In the genomic region with DNA sequence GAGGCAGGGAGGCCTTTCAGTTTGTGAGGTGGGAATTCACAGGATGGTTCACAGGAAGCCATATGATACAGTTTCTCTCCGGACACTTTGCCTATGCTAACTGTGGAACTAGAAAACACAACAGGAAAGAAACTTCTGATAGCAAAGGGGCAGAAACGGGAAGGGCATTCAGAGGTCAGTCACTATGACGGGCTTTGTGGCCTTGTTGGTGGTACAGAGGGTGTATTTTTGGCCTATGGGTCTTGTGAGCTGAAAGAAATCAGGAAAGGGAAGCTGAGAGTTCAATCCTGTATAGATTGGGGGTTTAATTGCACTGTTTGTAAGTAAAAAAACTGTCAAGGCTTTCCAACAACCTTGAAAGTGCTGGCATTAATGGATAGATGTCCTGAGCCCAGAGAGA, we compare ENCODE assay signal across 15 mouse cellular contexts. TPM values are rescaled to one million over a fixed set of nuclear protein-coding genes. Genes with fewer than 3 reads are reported as not detected.
DNase-seq lines count a peak whose midpoint lies in the region; ATAC-seq and TF ChIP-seq lines count a peak whose summit lies in the region.
"Had no signal": no experiment of that assay in that cellular context is flagged by ENCODE, and none has a peak within 500 bp of the region (broad histone marks: within the 10 kb centered on the region; RNA-seq: fewer than 3 reads in every experiment).

No protein-coding gene starts in this region.

- H3K9me3 ChIP-seq in kidney, postnatal 0 days (replicated peaks; ENCODE audit: low read length) = no peaks in the 10 kb centered on the region
- no peaks in the 10 kb centered on the region for H3K9me3 ChIP-seq in heart, embryonic 11.5 days (replicated peaks; ENCODE audit: control insufficient read depth, low read length)
- H3K9me3 ChIP-seq: embryonic facial prominence, embryonic 10.5 days; midbrain, embryonic 10.5 days had no signal

- no peaks in the 10 kb centered on the region for H3K27me3 ChIP-seq in kidney, postnatal 0 days (ENCODE audit: insufficient read depth, low read length)
- no peaks in the 10 kb centered on the region for H3K27me3 ChIP-seq in heart, embryonic 11.5 days (ENCODE audit: control insufficient read depth, insufficient read depth, low read length)

- H3K4me2 ChIP-seq in kidney, postnatal 0 days (ENCODE audit: low read length) = no peak overlapping the region
- no peak overlapping the region for H3K4me2 ChIP-seq in heart, embryonic 11.5 days
- H3K4me2 ChIP-seq: lung, embryonic 14.5 days had no signal

- WGBS in kidney, postnatal 0 days = 57% methylated on average over 3 of the region's 3 CpGs
- 44% methylated on average over 3 of the region's 3 CpGs for WGBS in heart, embryonic 11.5 days (ENCODE audit: insufficient replicate concordance)

- H3K36me3 ChIP-seq in kidney, postnatal 0 days (ENCODE audit: insufficient read depth, low read length) = no peaks in the 10 kb centered on the region
- H3K36me3 ChIP-seq in heart, embryonic 11.5 days (ENCODE audit: control insufficient read depth, insufficient read depth, low read length) = no peaks in the 10 kb centered on the region
- H3K36me3 ChIP-seq: embryonic facial prominence, embryonic 10.5 days; midbrain, embryonic 10.5 days had no signal

- no peak for ATAC-seq in kidney, postnatal 0 days (replicated peaks; ENCODE audit: low FRiP score, low read depth)
- ATAC-seq in heart, embryonic 11.5 days (replicated peaks; ENCODE audit: insufficient number of reproducible peaks, low FRiP score, low TSS enrichment) = no peak
- ATAC-seq in megakaryocyte progenitor cell, adult 5-6 weeks (replicated peaks; ENCODE audit: poor library complexity) = peak; percentile 62
- ATAC-seq: hindbrain, postnatal 0 days had no signal

- no peaks in the 10 kb centered on the region for H3K4me1 ChIP-seq in kidney, postnatal 0 days (replicated peaks; ENCODE audit: insufficient read depth, low read length)
- H3K4me1 ChIP-seq in heart, embryonic 11.5 days (ENCODE audit: control insufficient read depth, insufficient read depth, low read length) = peaks cover 8% of the 10 kb centered on the region; the same call in 1 of the 2 replicates
- H3K4me1 ChIP-seq: midbrain, embryonic 10.5 days had no signal

- peak; percentile 46 for DNase-seq in adrenal gland, adult 2 months
- no peak for DNase-seq in adrenal gland, postnatal 25 days
- DNase-seq in kidney, postnatal 0 days (ENCODE audit: low spot score) = peak; percentile 18
- no peak for DNase-seq in kidney, adult 11 months
- DNase-seq in testis, postnatal 10 days (ENCODE audit: low spot score) = no peak
- no peak for DNase-seq in cerebellum, adult 11 months
- DNase-seq: cerebellum, adult 9-10 months; lung, embryonic 14.5 days; right cerebral cortex, postnatal 14 days had no signal

- H3K9ac ChIP-seq in kidney, postnatal 0 days (ENCODE audit: low read depth, low read length) = no peak overlapping the region
- no peak overlapping the region for H3K9ac ChIP-seq in heart, embryonic 11.5 days (ENCODE audit: low read depth, low read length)
- H3K9ac ChIP-seq: lung, embryonic 14.5 days had no signal

- H3K4me3 ChIP-seq in kidney, postnatal 0 days (replicated peaks; ENCODE audit: low read depth, low read length) = no peak overlapping the region
- no peak overlapping the region for H3K4me3 ChIP-seq in heart, embryonic 11.5 days (ENCODE audit: low read depth, low read length)
- H3K4me3 ChIP-seq: embryonic facial prominence, embryonic 10.5 days; layer of hippocampus, adult 2 months; midbrain, embryonic 10.5 days had no signal

- no peak overlapping the region for H3K27ac ChIP-seq in kidney, postnatal 0 days
- H3K27ac ChIP-seq in heart, embryonic 11.5 days (ENCODE audit: low read depth, low read length) = peak overlapping the region; percentile 31; the same call in 1 of the 2 replicates
- H3K27ac ChIP-seq: embryonic facial prominence, embryonic 10.5 days; hindbrain, postnatal 0 days; layer of hippocampus, adult 2 months; midbrain, embryonic 10.5 days had no signal

- TF ChIP-seq CTCF in kidney, postnatal 0 days (IDR thresholded peaks at IDR 0.05; ENCODE audit: low read depth) = no peak

RNA-seq across cellular contexts. Expression of a gene that starts 56.5 kb away (rescaled TPM):
- total RNA-seq in adrenal gland, adult 2 months (2021) = 10 to 100 TPM; 13.9 to 14.7 TPM
- 15.6 and 21.5 TPM in 2 replicates for polyA plus RNA-seq in adrenal gland, adult 2 months (2012; rRNA removed)
- total RNA-seq in adrenal gland, postnatal 25 days (2021) = 17.2 and 18.1 TPM in 2 replicates
- polyA plus RNA-seq in kidney, postnatal 0 days (2015; fragmentation: Nextera tagmentation; extraction: Ambion mirVana) = 9.9 and 11.3 TPM in 2 replicates
- polyA plus RNA-seq in heart, embryonic 11.5 days (2014; fragmentation: Nextera tagmentation; extraction: Ambion mirVana) = 14.5 and 18.9 TPM in 2 replicates
- not detected in 2 replicates for total RNA-seq in megakaryocyte progenitor cell, adult 5-6 weeks (2015)
- 0.14 TPM in 1 of 2 replicates, not detected in the other for total RNA-seq in megakaryocyte progenitor cell, adult 5-6 weeks (2017)

Comparison
In these comparisons a context has a peak if more than half of its experiments do, and no peak if none do; other contexts are left out.
1. DNase-seq: peak in adrenal gland, adult 2 months (single experiment) and kidney, postnatal 0 days (single experiment); none in adrenal gland, postnatal 25 days (single experiment), kidney, adult 11 months (single experiment), testis, postnatal 10 days (single experiment) and cerebellum, adult 11 months (single experiment).
2. RNA of a gene that starts 56.5 kb away (total RNA-seq): 17.2 to 18.1 TPM in adrenal gland, postnatal 25 days and 13.9 to 14.7 TPM in adrenal gland, adult 2 months; 0.14 TPM in megakaryocyte progenitor cell, adult 5-6 weeks; every median in the first group is over 10 times any median in the second.